Mouse (Mus musculus): ENCODE results near the gene Rnf111. TPM values are rescaled to one million over a fixed set of nuclear protein-coding genes. Genes with fewer than 3 reads are reported as not detected.

Rnf111 gene
- polyA plus RNA-seq, 1 experiment: 45.3 TPM

DNA sequence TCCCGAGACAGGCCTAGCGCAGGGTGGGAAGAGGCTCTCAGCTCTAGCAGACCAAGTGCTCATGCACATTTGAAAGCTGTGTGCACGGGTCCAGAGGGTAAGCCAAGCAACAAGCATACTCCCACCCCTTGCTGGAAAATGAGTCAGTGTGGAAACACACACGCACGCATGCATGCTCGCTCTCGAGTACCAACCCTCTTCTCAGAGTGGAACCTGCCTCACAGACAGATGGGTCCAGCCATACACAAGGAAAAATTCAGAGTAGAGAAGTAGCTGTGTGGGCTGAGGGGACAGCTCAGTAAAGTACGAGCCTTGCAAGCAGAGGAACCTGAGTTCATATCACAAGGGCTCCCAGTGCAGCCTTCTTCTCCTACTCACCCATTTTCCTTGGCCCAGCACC is 93.8 kb downstream of the Rnf111 start:
- Histone ChIP-seq H3K4me3 (ENCODE audit: insufficient read depth, low read length) (no peak overlapping the region), H3K27ac (ENCODE audit: insufficient read depth, low read length) (no peak overlapping the region), H3K4me1 (ENCODE audit: control insufficient read depth, insufficient read depth, low read length) (no peaks in the 10 kb centered on the region)
- no peak for TF ChIP-seq POLR2A (IDR thresholded peaks at IDR 0.05; ENCODE audit: low read depth, low read length)
- no peak for TF ChIP-seq CTCF (IDR thresholded peaks at IDR 0.05; ENCODE audit: borderline replicate concordance, insufficient read depth, low read length)

DNA sequence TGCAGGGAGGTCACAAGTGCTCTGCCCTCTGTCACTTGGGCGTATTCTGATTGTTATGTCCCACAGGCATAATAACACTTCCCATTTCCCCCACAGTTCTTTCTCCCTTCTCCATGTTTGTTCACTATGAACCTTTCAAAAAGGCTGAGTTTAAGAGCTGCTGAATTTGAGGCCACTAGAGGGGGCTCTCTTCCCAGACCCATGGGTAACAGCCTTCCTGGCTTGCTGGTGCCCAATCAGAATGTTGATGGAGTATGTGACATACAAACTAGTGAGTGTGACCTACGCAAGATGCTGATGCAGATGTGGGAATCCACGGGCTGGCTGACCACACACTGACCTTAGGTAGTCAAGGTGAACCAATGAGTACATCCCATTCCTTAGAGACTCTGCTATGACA is 94.7 kb downstream of the Rnf111 start:
- Histone ChIP-seq H3K4me3 (ENCODE audit: insufficient read depth, low read length) (no peak overlapping the region), H3K27ac (ENCODE audit: insufficient read depth, low read length) (no peak overlapping the region), H3K4me1 (ENCODE audit: control insufficient read depth, insufficient read depth, low read length) (no peaks in the 10 kb centered on the region)
- TF ChIP-seq POLR2A (IDR thresholded peaks at IDR 0.05; ENCODE audit: low read depth, low read length): no peak
- TF ChIP-seq CTCF (IDR thresholded peaks at IDR 0.05; ENCODE audit: borderline replicate concordance, insufficient read depth, low read length): no peak

DNA sequence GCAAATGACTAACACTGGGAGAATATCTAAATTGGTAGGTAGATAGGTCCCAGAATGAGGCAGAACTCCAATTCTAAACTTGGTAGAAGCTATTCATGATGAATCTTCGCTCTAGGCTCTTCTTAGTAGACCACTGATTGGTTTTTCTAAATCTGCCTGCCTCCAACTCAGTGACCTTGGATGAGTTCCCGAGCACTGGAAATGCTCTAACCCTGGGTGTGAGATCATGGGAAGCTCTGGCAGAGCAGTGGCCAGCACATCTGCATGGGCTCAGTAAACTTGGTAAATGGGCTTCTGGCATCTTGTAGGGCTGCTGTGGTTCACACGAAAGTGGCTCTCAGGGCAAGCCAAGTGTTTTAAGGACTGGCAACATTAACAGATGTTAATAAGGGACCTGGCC is 96.9 kb downstream of the Rnf111 start:
- TF ChIP-seq CTCF (IDR thresholded peaks at IDR 0.05; ENCODE audit: borderline replicate concordance, insufficient read depth, low read length): no peak
- TF ChIP-seq POLR2A (IDR thresholded peaks at IDR 0.05; ENCODE audit: low read depth, low read length): no peak

DNA sequence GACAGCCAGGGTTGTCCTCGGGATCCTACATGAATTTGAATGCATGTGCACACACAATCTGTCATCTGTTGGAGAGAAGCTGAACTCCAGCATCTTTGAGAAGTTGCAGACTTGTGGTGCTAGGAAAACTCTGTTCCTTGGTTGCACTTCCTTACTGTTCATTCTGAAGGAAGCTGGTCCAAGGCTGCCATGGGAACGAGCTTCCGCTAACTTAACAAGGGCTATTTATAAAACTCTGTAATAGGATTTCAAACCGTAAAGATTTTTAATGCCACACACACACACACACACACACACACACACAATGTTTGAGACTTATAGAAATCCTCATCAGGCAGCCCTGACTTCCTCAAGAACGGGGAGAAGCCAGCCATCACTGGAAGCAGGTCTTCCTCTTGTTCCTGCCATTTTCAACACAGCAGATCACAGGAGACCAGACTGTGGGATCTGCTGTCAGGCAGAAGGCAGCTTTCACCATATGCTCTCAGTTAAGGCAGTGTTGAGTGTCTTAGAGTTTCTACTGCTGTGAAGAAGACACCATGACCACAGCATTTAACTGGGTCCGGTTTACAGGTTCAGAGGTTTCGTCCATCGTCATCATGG is 101.5 kb downstream of the Rnf111 start:
- Histone ChIP-seq H3K27ac (ENCODE audit: insufficient read depth, low read length) (no peak overlapping the region), H3K4me1 (ENCODE audit: control insufficient read depth, insufficient read depth, low read length) (no peaks in the 10 kb centered on the region), H3K4me3 (ENCODE audit: insufficient read depth, low read length) (no peak overlapping the region)
- no peak for TF ChIP-seq POLR2A (IDR thresholded peaks at IDR 0.05; ENCODE audit: low read depth, low read length)
- TF ChIP-seq CTCF (IDR thresholded peaks at IDR 0.05; ENCODE audit: borderline replicate concordance, insufficient read depth, low read length): no peak

More for the DNA sequence above, 96.9 kb downstream of the Rnf111 start:
- H3K4me3 ChIP-seq (ENCODE audit: insufficient read depth, low read length): no peak overlapping the region
- H3K4me1 ChIP-seq (ENCODE audit: control insufficient read depth, insufficient read depth, low read length): no peaks in the 10 kb centered on the region
- H3K27ac ChIP-seq (ENCODE audit: insufficient read depth, low read length): no peak overlapping the region

DNA sequence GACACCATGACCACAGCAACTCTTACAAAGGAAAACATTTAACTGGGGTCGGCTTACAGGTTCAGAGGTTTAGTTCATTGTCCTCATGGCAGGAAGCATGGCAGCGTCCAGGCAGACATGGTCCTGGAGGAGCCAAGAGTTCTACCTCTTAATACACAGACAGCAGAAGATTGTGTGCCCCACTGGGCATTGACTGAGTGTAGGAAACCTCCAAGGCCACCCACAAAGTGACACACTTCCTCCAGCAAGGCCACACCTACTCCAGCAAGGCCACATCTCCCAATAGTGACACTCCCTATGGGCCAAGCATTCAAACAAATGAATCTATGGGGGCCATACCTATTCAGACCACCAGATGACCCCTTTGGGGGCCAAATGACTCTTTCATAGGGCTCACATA is 107.4 kb downstream of the Rnf111 start:
- TF ChIP-seq POLR2A (IDR thresholded peaks at IDR 0.05; ENCODE audit: low read depth, low read length) (no peak), CTCF (IDR thresholded peaks at IDR 0.05; ENCODE audit: borderline replicate concordance, insufficient read depth, low read length) (no peak)
- Histone ChIP-seq H3K27ac (ENCODE audit: insufficient read depth, low read length) (no peak overlapping the region), H3K4me3 (ENCODE audit: insufficient read depth, low read length) (no peak overlapping the region), H3K4me1 (ENCODE audit: control insufficient read depth, insufficient read depth, low read length) (no peaks in the 10 kb centered on the region)

DNA sequence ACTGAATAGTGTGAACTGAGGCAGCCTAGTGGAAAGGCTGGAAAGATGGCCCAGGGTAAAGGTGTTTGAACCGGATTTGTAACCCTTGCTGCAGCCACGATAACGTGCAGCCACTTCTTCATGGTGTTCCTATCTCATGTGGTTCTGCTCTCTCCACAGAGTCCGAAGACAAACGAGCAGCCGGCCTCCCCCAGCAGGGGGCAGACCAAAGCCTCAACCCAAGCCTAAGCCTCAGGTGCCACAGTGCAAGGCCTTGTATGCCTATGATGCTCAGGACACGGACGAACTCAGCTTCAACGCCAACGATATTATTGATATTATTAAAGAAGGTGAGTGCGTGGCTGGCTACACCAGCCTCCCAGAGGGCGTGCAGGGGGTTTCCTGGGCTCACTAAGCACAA is 107.9 kb downstream of the Rnf111 start:
- TF ChIP-seq CTCF (IDR thresholded peaks at IDR 0.05; ENCODE audit: borderline replicate concordance, insufficient read depth, low read length): no peak
- no peak for TF ChIP-seq POLR2A (IDR thresholded peaks at IDR 0.05; ENCODE audit: low read depth, low read length)
- Histone ChIP-seq H3K4me1 (ENCODE audit: control insufficient read depth, insufficient read depth, low read length) (no peaks in the 10 kb centered on the region), H3K27ac (ENCODE audit: insufficient read depth, low read length) (no peak overlapping the region), H3K4me3 (ENCODE audit: insufficient read depth, low read length) (no peak overlapping the region)

DNA sequence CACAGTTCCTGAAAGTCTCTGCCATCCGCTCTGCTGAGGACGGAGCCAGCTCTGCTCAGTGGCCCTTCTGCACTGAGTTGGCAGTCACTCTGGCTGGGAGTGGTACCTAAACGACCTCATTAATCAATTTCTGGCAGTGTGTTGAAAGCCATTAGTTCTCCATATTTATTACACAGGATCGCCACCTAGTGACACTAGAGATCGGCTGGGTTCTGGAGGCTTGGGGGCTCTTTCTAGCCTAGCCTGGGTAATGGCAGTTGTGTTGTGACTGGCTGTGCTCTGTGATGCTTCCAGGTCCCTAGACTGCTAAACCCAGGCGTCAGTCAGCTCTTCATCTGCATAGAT is 111.0 kb downstream of the Rnf111 start:
- Histone ChIP-seq H3K4me1 (ENCODE audit: control insufficient read depth, insufficient read depth, low read length) (no peaks in the 10 kb centered on the region; the same call in 1 of the 2 replicates), H3K4me3 (ENCODE audit: insufficient read depth, low read length) (no peak overlapping the region), H3K27ac (ENCODE audit: insufficient read depth, low read length) (no peak overlapping the region)
- TF ChIP-seq CTCF (IDR thresholded peaks at IDR 0.05; ENCODE audit: borderline replicate concordance, insufficient read depth, low read length): no peak
- no peak for TF ChIP-seq POLR2A (IDR thresholded peaks at IDR 0.05; ENCODE audit: low read depth, low read length)

DNA sequence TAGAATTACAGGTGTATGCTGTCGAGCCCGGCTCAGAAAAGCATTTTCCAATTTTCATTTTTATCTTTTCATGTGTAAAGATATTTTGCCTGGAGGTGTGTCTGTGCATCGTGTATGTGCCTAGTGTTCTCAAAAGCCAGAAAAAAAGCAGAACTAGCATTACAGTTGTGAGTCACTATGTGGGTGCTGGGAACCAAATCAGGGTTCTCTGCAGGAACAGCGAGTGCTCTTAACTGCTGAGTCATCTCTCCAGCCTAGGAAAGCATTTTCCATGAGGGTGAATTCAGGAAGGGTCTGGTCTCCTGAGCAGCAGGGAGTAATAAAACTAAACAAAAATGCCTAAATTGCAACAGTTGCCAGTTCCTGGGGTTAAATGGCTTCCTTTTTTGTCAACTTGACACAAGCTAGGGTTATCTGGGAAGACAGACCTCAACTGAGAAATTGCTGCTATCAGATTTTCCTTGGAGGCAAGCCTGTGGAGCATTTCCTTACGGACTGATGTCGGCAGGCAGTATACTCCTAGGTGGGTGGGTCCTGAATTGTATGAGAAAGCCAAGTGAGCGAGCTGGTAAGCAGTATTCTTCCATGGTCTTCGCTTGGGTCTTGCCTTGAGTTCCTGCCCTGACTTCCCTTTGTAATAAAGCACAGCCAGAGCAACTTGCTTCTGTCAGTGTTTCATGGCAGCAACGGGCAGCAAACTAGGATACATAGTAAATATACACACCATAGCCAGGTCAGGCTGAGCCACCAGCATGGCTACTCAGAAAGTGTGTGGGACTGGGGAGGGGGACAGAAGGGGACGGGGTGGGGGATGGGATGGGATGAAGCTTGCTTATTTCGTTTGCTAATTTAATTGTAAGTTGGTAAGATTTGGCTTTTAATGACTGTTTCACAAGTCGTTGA is 111.6 kb downstream of the Rnf111 start:
- no peak overlapping the region for H3K4me3 ChIP-seq (ENCODE audit: insufficient read depth, low read length)
- no peak overlapping the region for H3K27ac ChIP-seq (ENCODE audit: insufficient read depth, low read length)
- no peaks in the 10 kb centered on the region; the same call in 1 of the 2 replicates for H3K4me1 ChIP-seq (ENCODE audit: control insufficient read depth, insufficient read depth, low read length)
- TF ChIP-seq CTCF (IDR thresholded peaks at IDR 0.05; ENCODE audit: borderline replicate concordance, insufficient read depth, low read length) (no peak), POLR2A (IDR thresholded peaks at IDR 0.05; ENCODE audit: low read depth, low read length) (no peak)

DNA sequence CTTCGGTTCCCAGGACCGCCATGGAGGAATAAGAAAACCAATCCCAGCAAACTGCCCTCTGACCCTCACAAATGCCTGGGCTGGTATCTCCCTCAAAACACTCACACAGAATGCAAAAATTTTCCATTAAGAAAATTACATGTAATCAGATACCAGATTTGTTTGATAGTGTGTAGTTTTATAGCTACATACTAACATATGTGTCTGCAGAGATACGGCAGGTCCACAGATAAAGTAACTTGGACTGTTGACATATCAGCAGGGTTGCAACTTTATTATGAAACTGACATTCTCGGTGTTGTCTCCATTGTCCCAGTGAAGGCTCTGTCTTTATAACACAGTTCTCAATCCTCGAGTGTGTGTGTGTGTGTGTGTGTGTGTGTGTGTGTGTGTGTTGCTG is 112.5 kb downstream of the Rnf111 start:
- no peak for TF ChIP-seq POLR2A (IDR thresholded peaks at IDR 0.05; ENCODE audit: low read depth, low read length)
- TF ChIP-seq CTCF (IDR thresholded peaks at IDR 0.05; ENCODE audit: borderline replicate concordance, insufficient read depth, low read length): no peak
- Histone ChIP-seq H3K4me3 (ENCODE audit: insufficient read depth, low read length) (no peak overlapping the region), H3K27ac (ENCODE audit: insufficient read depth, low read length) (no peak overlapping the region), H3K4me1 (ENCODE audit: control insufficient read depth, insufficient read depth, low read length) (no peaks in the 10 kb centered on the region; the same call in 1 of the 2 replicates)

DNA sequence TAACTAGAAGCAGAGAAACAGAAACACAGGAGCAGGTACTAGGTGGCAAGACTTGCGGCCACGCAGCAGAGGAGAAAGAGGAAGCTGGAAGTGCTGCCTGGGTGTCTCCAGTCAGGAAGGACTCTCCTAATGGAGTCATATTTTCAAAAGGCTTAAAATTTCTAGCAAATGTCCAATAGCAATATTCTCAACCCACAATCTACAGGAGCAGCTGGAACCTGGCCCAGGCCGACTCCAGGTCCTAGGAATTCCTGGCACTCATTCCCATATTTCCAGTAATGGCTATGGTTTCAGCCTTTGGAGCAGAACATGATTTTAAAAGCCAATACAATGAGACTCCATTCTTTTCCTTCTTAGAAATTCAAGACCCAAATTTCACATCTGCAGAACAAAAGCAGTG is 114.0 kb downstream of the Rnf111 start:
- Histone ChIP-seq H3K27ac (ENCODE audit: insufficient read depth, low read length) (peak overlapping the region; percentile 11; the same call in 1 of the 2 replicates), H3K4me3 (ENCODE audit: insufficient read depth, low read length) (no peak overlapping the region), H3K4me1 (ENCODE audit: control insufficient read depth, insufficient read depth, low read length) (no peaks in the 10 kb centered on the region; the same call in 1 of the 2 replicates)
- no peak for TF ChIP-seq CTCF (IDR thresholded peaks at IDR 0.05; ENCODE audit: borderline replicate concordance, insufficient read depth, low read length)
- TF ChIP-seq POLR2A (IDR thresholded peaks at IDR 0.05; ENCODE audit: low read depth, low read length): no peak

All from embryonic fibroblast, embryonic 13.5 days (primary cell).